In the genomic region with DNA sequence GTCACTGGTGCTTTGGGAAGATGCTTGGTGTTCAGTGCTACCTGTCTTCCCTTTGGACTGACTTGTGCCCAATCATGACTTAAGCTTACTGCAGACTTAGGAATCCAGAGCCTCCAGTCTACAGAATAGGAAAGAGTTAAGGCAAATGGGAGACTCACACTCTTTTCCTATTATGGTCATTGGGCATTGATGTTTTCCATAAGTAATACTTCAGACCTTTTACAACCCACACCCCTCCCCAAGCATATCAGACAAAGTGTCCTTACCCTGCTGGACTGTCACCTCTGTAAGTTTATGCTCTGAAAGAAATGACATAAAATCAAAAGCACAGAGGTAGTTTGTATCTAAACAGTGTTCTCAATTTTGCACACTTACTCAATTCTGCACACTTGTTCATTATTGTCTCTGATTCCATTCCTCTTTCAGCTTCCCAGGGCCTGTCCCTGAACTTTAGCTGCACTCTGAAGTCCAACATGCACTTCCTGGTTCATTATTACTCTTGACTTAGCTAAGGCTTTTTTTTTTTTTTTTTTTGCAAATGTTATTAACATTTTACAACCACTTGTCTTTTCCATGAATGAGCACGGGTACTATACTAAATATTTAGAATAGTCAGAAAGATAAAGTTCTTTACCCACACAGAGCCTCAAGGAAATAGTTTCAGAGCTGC, we compare ENCODE assay signal across 30 mouse cellular contexts.
A peak's percentile ranks its signal among the peaks of the same experiment; 100 is the strongest.
DNase-seq lines count a peak whose midpoint lies in the region; ATAC-seq and TF ChIP-seq lines count a peak whose summit lies in the region.
"Had no signal": no experiment of that assay in that cellular context is flagged by ENCODE, and none has a peak within 500 bp of the region (broad histone marks: within the 10 kb centered on the region; RNA-seq: fewer than 3 reads in every experiment).

No protein-coding gene starts in this region.

- H3K4me1 ChIP-seq in kidney, adult 2 months (ENCODE audit: control insufficient read depth, insufficient read depth, low read length): no peaks in the 10 kb centered on the region
- H3K4me1 ChIP-seq in intestine, postnatal 0 days (replicated peaks; ENCODE audit: control insufficient read depth, insufficient read depth, low read length): no peaks in the 10 kb centered on the region
- no peaks in the 10 kb centered on the region for H3K4me1 ChIP-seq in stomach, postnatal 0 days (replicated peaks; ENCODE audit: control insufficient read depth, insufficient read depth)
- H3K4me1 ChIP-seq: embryonic facial prominence, embryonic 10.5 days; forebrain, embryonic 12.5 days; heart, embryonic 12.5 days; heart, embryonic 15.5 days; hindbrain, embryonic 10.5 days; hindbrain, embryonic 15.5 days had no signal

- no peak for TF ChIP-seq CTCF in kidney, adult 2 months (conservative IDR thresholded peaks at IDR 0.05; ENCODE audit: insufficient read depth, insufficient read length, low read depth, low read length)
- no peak for TF ChIP-seq CTCF in intestine, postnatal 0 days (IDR thresholded peaks at IDR 0.05; ENCODE audit: low read depth)
- no peak for TF ChIP-seq CTCF in stomach, postnatal 0 days (IDR thresholded peaks at IDR 0.05; ENCODE audit: low read depth)

- no peak overlapping the region for H3K27ac ChIP-seq in kidney, adult 2 months (ENCODE audit: insufficient read depth, low read depth, low read length)
- no peak overlapping the region for H3K27ac ChIP-seq in intestine, postnatal 0 days (ENCODE audit: low read depth, low read length)
- H3K27ac ChIP-seq in stomach, postnatal 0 days (replicated peaks): no peak overlapping the region
- H3K27ac ChIP-seq: embryonic facial prominence, embryonic 10.5 days; embryonic facial prominence, embryonic 13.5 days; forebrain, embryonic 12.5 days; gastrocnemius, adult 2 months; heart, embryonic 15.5 days; hindbrain, embryonic 10.5 days; hindbrain, embryonic 15.5 days had no signal

- TF ChIP-seq EP300 in stomach, postnatal 0 days (optimal IDR thresholded peaks at IDR 0.05): no peak

- no peak overlapping the region for H3K4me3 ChIP-seq in kidney, adult 2 months (ENCODE audit: insufficient read depth, low read depth, low read length)
- H3K4me3 ChIP-seq in intestine, postnatal 0 days (ENCODE audit: low read depth, low read length): no peak overlapping the region
- no peak overlapping the region for H3K4me3 ChIP-seq in stomach, postnatal 0 days (ENCODE audit: low read depth, low read length)
- H3K4me3 ChIP-seq: embryonic facial prominence, embryonic 10.5 days; embryonic facial prominence, embryonic 13.5 days; erythroblast, embryonic 14.5 days; forebrain, embryonic 12.5 days; gastrocnemius, adult 2 months; heart, embryonic 12.5 days; heart, embryonic 15.5 days; hindbrain, embryonic 10.5 days; hindbrain, embryonic 15.5 days had no signal

- peak; percentile 20 for DNase-seq in kidney, adult 2 months
- DNase-seq in kidney, adult 18-20 months: no peak
- no peak for DNase-seq in stomach, postnatal 0 days (ENCODE audit: low spot score)
- DNase-seq in thymus, postnatal 36 days: no peak
- DNase-seq: adrenal gland, adult 2 months; adrenal gland, postnatal 14 days; cerebellum, adult 11 months; cerebellum, adult 2 months; cerebellum, adult 9-11 months; cerebellum, postnatal 25 days; embryo, embryonic 11 days; gastrocnemius, adult 2 months; gastrocnemius, postnatal 14 days; heart, adult 11 months; heart, postnatal 10 days; heart, postnatal 36 days; kidney, adult 11 months had no signal

- no peak overlapping the region for H3K9ac ChIP-seq in intestine, postnatal 0 days (ENCODE audit: low read depth, low read length)
- H3K9ac ChIP-seq in stomach, postnatal 0 days (ENCODE audit: low read length): no peak overlapping the region
- H3K9ac ChIP-seq: embryonic facial prominence, embryonic 13.5 days; forebrain, embryonic 12.5 days; heart, embryonic 12.5 days; heart, embryonic 15.5 days; hindbrain, embryonic 15.5 days had no signal

- ATAC-seq in inflammation-experienced regulatory T-cells, adult 6 months: peak; percentile 27
- peak; percentile 47; the same call in 1 of the 2 replicates for ATAC-seq in intestine, postnatal 0 days
- ATAC-seq in stomach, postnatal 0 days (ENCODE audit: low FRiP score, low TSS enrichment): no peak
- ATAC-seq: forebrain, embryonic 16.5 days; Patski had no signal

- no peak overlapping the region for H3K4me2 ChIP-seq in intestine, postnatal 0 days (replicated peaks; ENCODE audit: low read depth)
- no peak overlapping the region for H3K4me2 ChIP-seq in stomach, postnatal 0 days (replicated peaks; ENCODE audit: low read depth)
- H3K4me2 ChIP-seq: embryonic facial prominence, embryonic 13.5 days; forebrain, embryonic 12.5 days; heart, embryonic 12.5 days; heart, embryonic 15.5 days; hindbrain, embryonic 15.5 days had no signal

- no peak for TF ChIP-seq POLR2A in kidney, adult 2 months (IDR thresholded peaks at IDR 0.05; ENCODE audit: low read depth, low read length)

- no peaks in the 10 kb centered on the region for H3K36me3 ChIP-seq in kidney, adult 2 months (ENCODE audit: control insufficient read depth, insufficient read depth, low read length)
- no peaks in the 10 kb centered on the region for H3K36me3 ChIP-seq in intestine, postnatal 0 days (ENCODE audit: control insufficient read depth, insufficient read depth)
- H3K36me3 ChIP-seq in stomach, postnatal 0 days (ENCODE audit: control insufficient read depth, insufficient read depth, low read length): no peaks in the 10 kb centered on the region
- H3K36me3 ChIP-seq: embryonic facial prominence, embryonic 10.5 days; embryonic facial prominence, embryonic 13.5 days; forebrain, embryonic 12.5 days; G1E; heart, embryonic 12.5 days; heart, embryonic 15.5 days; hindbrain, embryonic 10.5 days; hindbrain, embryonic 15.5 days had no signal

- no peaks in the 10 kb centered on the region for H3K27me3 ChIP-seq in kidney, adult 2 months (replicated peaks; ENCODE audit: control insufficient read depth, insufficient read depth, low read length)
- H3K27me3 ChIP-seq in intestine, postnatal 0 days (replicated peaks; ENCODE audit: control insufficient read depth, insufficient read depth, low read length): no peaks in the 10 kb centered on the region
- H3K27me3 ChIP-seq in stomach, postnatal 0 days (ENCODE audit: control insufficient read depth, insufficient read depth, low read length): no peaks in the 10 kb centered on the region
- H3K27me3 ChIP-seq: embryonic facial prominence, embryonic 13.5 days; forebrain, embryonic 12.5 days; heart, embryonic 12.5 days; heart, embryonic 15.5 days; hindbrain, embryonic 15.5 days; Patski had no signal

- 33% methylated on average over 1 of the region's 1 CpGs for WGBS in kidney, adult 2 months
- WGBS in intestine, postnatal 0 days: 7% methylated on average over 1 of the region's 1 CpGs
- 26% methylated on average over 1 of the region's 1 CpGs for WGBS in stomach, postnatal 0 days

- no peaks in the 10 kb centered on the region for H3K9me3 ChIP-seq in intestine, postnatal 0 days (ENCODE audit: control insufficient read depth)
- H3K9me3 ChIP-seq in stomach, postnatal 0 days (ENCODE audit: control insufficient read depth, low read length): no peaks in the 10 kb centered on the region
- H3K9me3 ChIP-seq: embryonic facial prominence, embryonic 10.5 days; embryonic facial prominence, embryonic 13.5 days; forebrain, embryonic 12.5 days; heart, embryonic 12.5 days; heart, embryonic 15.5 days; hindbrain, embryonic 10.5 days; hindbrain, embryonic 15.5 days had no signal
